Mouse (Mus musculus) T-helper 1 cell (primary cell): ENCODE measurements around the gene Depdc7.

ENCODE experiments used
- in situ Hi-C: fragments of 300-600 bp; cut with MboI, MseI; formaldehyde crosslinking; loops from one replicate; pipeline ENCODE4 v1.15.1; 2025; ENCODE audit warnings: high pct_unique_total_duplicates

The Depdc7 gene

GRCm38 (mm10) chr2:104742741-104743064, at the start of gene Depdc7:
Gene Depdc7, minus strand, starts transcription at chr2:104742878.
- in situ Hi-C loops = no loop called here

GRCm38 (mm10) chr2:104774763-104775162, 32.1 kb upstream of the Depdc7 start:
- in situ Hi-C loops = no loop called here

- in situ Hi-C loops = no loop called here
Observed at GRCm38 (mm10) chr2:104768697-104769096, 26.0 kb upstream of the Depdc7 start.

GRCm38 (mm10) chr2:104764018-104764417, 21.3 kb upstream of the Depdc7 start:
- in situ Hi-C loops = no loop called here

GRCm38 (mm10) chr2:104763134-104763703, 20.5 kb upstream of the Depdc7 start:
- in situ Hi-C loops = no loop called here

- in situ Hi-C loops = loop anchor here (5.0 kb wide), 1 partner anchor 68 kb away; no protein-coding TSS in a partner anchor
Observed at GRCm38 (mm10) chr2:104750611-104751010, 7.9 kb upstream of the Depdc7 start.

- in situ Hi-C loops = no loop called here
Observed at GRCm38 (mm10) chr2:104748652-104749183, 6.0 kb upstream of the Depdc7 start.

GRCm38 (mm10) chr2:104746251-104746650, 3.6 kb upstream of the Depdc7 start:
- in situ Hi-C loops = no loop called here

- in situ Hi-C loops = no loop called here
Observed at GRCm38 (mm10) chr2:104743971-104744370, 1.3 kb upstream of the Depdc7 start.

- in situ Hi-C loops = no loop called here
Observed at GRCm38 (mm10) chr2:104743160-104743559, 482 bp upstream of the Depdc7 start.

GRCm38 (mm10) chr2:104741896-104742740, 560 bp downstream of the Depdc7 start:
- in situ Hi-C loops = no loop called here

- in situ Hi-C loops = no loop called here
Observed at GRCm38 (mm10) chr2:104741015-104741758, 1.5 kb downstream of the Depdc7 start.

- in situ Hi-C loops = no loop called here
Observed at GRCm38 (mm10) chr2:104740248-104740949, 2.3 kb downstream of the Depdc7 start.

GRCm38 (mm10) chr2:104739691-104740090, 3.0 kb downstream of the Depdc7 start:
- in situ Hi-C loops = no loop called here

- in situ Hi-C loops = no loop called here
Observed at GRCm38 (mm10) chr2:104736241-104736640, 6.4 kb downstream of the Depdc7 start.

GRCm38 (mm10) chr2:104732562-104733256, 10.0 kb downstream of the Depdc7 start:
- in situ Hi-C loops = no loop called here

- in situ Hi-C loops = no loop called here
Observed at GRCm38 (mm10) chr2:104732033-104732444, 10.6 kb downstream of the Depdc7 start.

- in situ Hi-C loops = no loop called here
Observed at GRCm38 (mm10) chr2:104727369-104727768, 15.3 kb downstream of the Depdc7 start.

GRCm38 (mm10) chr2:104722021-104722420, 20.7 kb downstream of the Depdc7 start:
- in situ Hi-C loops = no loop called here

- in situ Hi-C loops = no loop called here
Observed at GRCm38 (mm10) chr2:104717827-104718226, 24.9 kb downstream of the Depdc7 start.

- in situ Hi-C loops = no loop called here
Observed at GRCm38 (mm10) chr2:104717231-104717735, 25.4 kb downstream of the Depdc7 start.
